Mouse (Mus musculus): ENCODE measurements at regions not wholly inside any gene's neighbourhood (a gene's known extent, or its start where the extent isn't known, plus 50 kb on each side); places are given as distances from the start of the nearest gene placed in this dataset.
"Not testable (repeated sequence)": the region's sequence is repeated elsewhere in the genome, so short reads cannot be mapped to it uniquely, and the experiment has no call there.

- TF ChIP-seq POU5F1 (IDR thresholded peaks at IDR 0.05; ENCODE audit: borderline replicate concordance, low read length): no peak
- TF ChIP-seq CTCF (conservative IDR thresholded peaks at IDR 0.05; ENCODE audit: low read length): no peak
- no peak for TF ChIP-seq NANOG (IDR thresholded peaks at IDR 0.05; ENCODE audit: borderline replicate concordance, low read length)
These were observed 131.6 kb downstream of the Srek1 start for GRCm38 (mm10) chr13:103642542-103643375.

GRCm38 (mm10) chr13:103638038-103638437 lies 136.4 kb downstream of the Srek1 start:
- no peaks in the 10 kb centered on the region for H3K27me3 ChIP-seq (ENCODE audit: insufficient read depth, low read length)
- H3K36me3 ChIP-seq (ENCODE audit: insufficient read depth, low read length): no peaks in the 10 kb centered on the region
- H3K4me3 ChIP-seq (replicated peaks; ENCODE audit: low read length): no peak overlapping the region
- TF ChIP-seq CTCF (conservative IDR thresholded peaks at IDR 0.05; ENCODE audit: low read length): no peak
- no peak for TF ChIP-seq NANOG (IDR thresholded peaks at IDR 0.05; ENCODE audit: borderline replicate concordance, low read length)
- no peak for TF ChIP-seq POU5F1 (IDR thresholded peaks at IDR 0.05; ENCODE audit: borderline replicate concordance, low read length)
- no peaks in the 10 kb centered on the region for H3K9me3 ChIP-seq (ENCODE audit: low read length)
- no peaks in the 10 kb centered on the region for H3K4me1 ChIP-seq (replicated peaks; ENCODE audit: low read depth, low read length)

More at GRCm38 (mm10) chr13:103642542-103643375, 131.6 kb downstream of the Srek1 start:
- Histone ChIP-seq H3K9me3 (ENCODE audit: low read length) (no peaks in the 10 kb centered on the region), H3K4me1 (replicated peaks; ENCODE audit: low read depth, low read length) (no peaks in the 10 kb centered on the region), H3K4me3 (replicated peaks; ENCODE audit: low read length) (no peak overlapping the region), H3K27me3 (ENCODE audit: insufficient read depth, low read length) (no peaks in the 10 kb centered on the region), H3K36me3 (ENCODE audit: insufficient read depth, low read length) (no peaks in the 10 kb centered on the region)

- TF ChIP-seq CTCF (conservative IDR thresholded peaks at IDR 0.05; ENCODE audit: low read length) (no peak), POU5F1 (IDR thresholded peaks at IDR 0.05; ENCODE audit: borderline replicate concordance, low read length) (no peak), NANOG (IDR thresholded peaks at IDR 0.05; ENCODE audit: borderline replicate concordance, low read length) (no peak)
These were observed 137.0 kb downstream of the Srek1 start for GRCm38 (mm10) chr13:103637414-103637813.

GRCm38 (mm10) chr13:103636595-103636994 lies 137.8 kb downstream of the Srek1 start:
- Histone ChIP-seq H3K4me1 (replicated peaks; ENCODE audit: low read depth, low read length) (no peaks in the 10 kb centered on the region), H3K27me3 (ENCODE audit: insufficient read depth, low read length) (no peaks in the 10 kb centered on the region), H3K36me3 (ENCODE audit: insufficient read depth, low read length) (no peaks in the 10 kb centered on the region), H3K9me3 (ENCODE audit: low read length) (no peaks in the 10 kb centered on the region), H3K4me3 (replicated peaks; ENCODE audit: low read length) (no peak overlapping the region)
- no peak for TF ChIP-seq CTCF (conservative IDR thresholded peaks at IDR 0.05; ENCODE audit: low read length)
- TF ChIP-seq NANOG (IDR thresholded peaks at IDR 0.05; ENCODE audit: borderline replicate concordance, low read length): no peak
- TF ChIP-seq POU5F1 (IDR thresholded peaks at IDR 0.05; ENCODE audit: borderline replicate concordance, low read length): no peak

More at GRCm38 (mm10) chr13:103637414-103637813, 137.0 kb downstream of the Srek1 start:
- Histone ChIP-seq H3K4me1 (replicated peaks; ENCODE audit: low read depth, low read length) (no peaks in the 10 kb centered on the region), H3K9me3 (ENCODE audit: low read length) (no peaks in the 10 kb centered on the region), H3K27me3 (ENCODE audit: insufficient read depth, low read length) (no peaks in the 10 kb centered on the region), H3K36me3 (ENCODE audit: insufficient read depth, low read length) (no peaks in the 10 kb centered on the region), H3K4me3 (replicated peaks; ENCODE audit: low read length) (no peak overlapping the region)

DNA sequence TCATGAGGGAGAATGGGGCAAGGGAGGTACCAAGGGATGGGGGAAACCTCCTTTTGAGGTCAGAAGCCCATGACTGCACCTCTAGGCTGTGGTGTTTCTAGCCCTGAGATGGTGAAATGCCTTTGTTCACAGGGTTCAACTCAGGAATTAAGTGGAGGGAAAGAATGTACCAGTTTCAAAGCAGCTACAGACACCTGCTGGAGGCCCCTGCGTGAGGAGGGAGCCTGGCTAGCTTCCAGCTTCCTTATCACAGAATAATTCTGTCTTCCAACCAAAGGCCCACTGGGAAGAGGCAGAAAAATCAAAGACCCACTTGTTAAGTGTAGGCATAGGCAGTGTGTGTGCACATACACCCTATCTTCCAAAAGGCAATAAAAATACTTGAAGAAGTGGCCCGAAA lies 150.6 kb downstream of the Srek1 start:
- H3K9me3 ChIP-seq (ENCODE audit: low read length): no peaks in the 10 kb centered on the region
- H3K4me1 ChIP-seq (replicated peaks; ENCODE audit: low read depth, low read length): no peaks in the 10 kb centered on the region
- TF ChIP-seq CTCF (conservative IDR thresholded peaks at IDR 0.05; ENCODE audit: low read length): no peak
- no peak for TF ChIP-seq POU5F1 (IDR thresholded peaks at IDR 0.05; ENCODE audit: borderline replicate concordance, low read length)
- TF ChIP-seq NANOG (IDR thresholded peaks at IDR 0.05; ENCODE audit: borderline replicate concordance, low read length): no peak
- H3K36me3 ChIP-seq (ENCODE audit: insufficient read depth, low read length): no peaks in the 10 kb centered on the region
- H3K4me3 ChIP-seq (replicated peaks; ENCODE audit: low read length): no peak overlapping the region
- peaks cover 11% of the 10 kb centered on the region; the same call in 1 of the 2 replicates for H3K27me3 ChIP-seq (ENCODE audit: insufficient read depth, low read length)

- Histone ChIP-seq H3K27me3 (ENCODE audit: insufficient read depth, low read length) (peaks cover 11% of the 10 kb centered on the region; the same call in 1 of the 2 replicates), H3K9me3 (ENCODE audit: low read length) (no peaks in the 10 kb centered on the region), H3K4me1 (replicated peaks; ENCODE audit: low read depth, low read length) (no peaks in the 10 kb centered on the region), H3K4me3 (replicated peaks; ENCODE audit: low read length) (no peak overlapping the region), H3K36me3 (ENCODE audit: insufficient read depth, low read length) (no peaks in the 10 kb centered on the region)
- no peak for TF ChIP-seq POU5F1 (IDR thresholded peaks at IDR 0.05; ENCODE audit: borderline replicate concordance, low read length)
- TF ChIP-seq CTCF (conservative IDR thresholded peaks at IDR 0.05; ENCODE audit: low read length): no peak
- TF ChIP-seq NANOG (IDR thresholded peaks at IDR 0.05; ENCODE audit: borderline replicate concordance, low read length): no peak
These were observed 151.1 kb downstream of the Srek1 start for GRCm38 (mm10) chr13:103623319-103623718.

DNA sequence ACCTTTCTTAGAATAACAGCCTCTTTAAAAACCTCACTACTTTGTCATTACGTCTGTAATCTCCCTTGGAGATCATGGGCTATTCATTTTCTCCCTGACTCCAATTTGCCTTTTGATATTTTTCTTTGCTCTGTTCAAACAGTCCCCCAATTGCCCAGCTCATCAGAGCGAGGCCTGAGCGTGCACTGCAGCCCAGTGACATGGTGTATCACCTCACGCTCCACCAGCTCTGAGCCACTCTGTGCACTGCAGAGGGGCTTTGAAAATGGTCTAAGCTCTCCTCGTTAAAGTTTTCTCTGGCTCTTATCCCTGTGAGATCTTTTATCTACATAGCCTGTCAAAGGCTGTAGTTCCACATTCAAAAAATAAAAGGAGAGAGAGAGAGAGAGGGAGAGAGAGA lies 152.1 kb downstream of the Srek1 start:
- no peaks in the 10 kb centered on the region for H3K36me3 ChIP-seq (ENCODE audit: insufficient read depth, low read length)
- peaks cover 2% of the 10 kb centered on the region for H3K9me3 ChIP-seq (ENCODE audit: low read length)
- H3K27me3 ChIP-seq (ENCODE audit: insufficient read depth, low read length): peaks cover 11% of the 10 kb centered on the region; the same call in 1 of the 2 replicates
- no peaks in the 10 kb centered on the region for H3K4me1 ChIP-seq (replicated peaks; ENCODE audit: low read depth, low read length)
- TF ChIP-seq NANOG (IDR thresholded peaks at IDR 0.05; ENCODE audit: borderline replicate concordance, low read length): no peak
- no peak for TF ChIP-seq POU5F1 (IDR thresholded peaks at IDR 0.05; ENCODE audit: borderline replicate concordance, low read length)
- no peak overlapping the region for H3K4me3 ChIP-seq (replicated peaks; ENCODE audit: low read length)

- H3K4me1 ChIP-seq (replicated peaks; ENCODE audit: low read depth, low read length); H3K4me3 ChIP-seq (replicated peaks; ENCODE audit: low read length); H3K36me3 ChIP-seq (ENCODE audit: insufficient read depth, low read length); H3K9me3 ChIP-seq (ENCODE audit: low read length): not testable (repeated sequence)
- peaks cover 11% of the 10 kb centered on the region; the same call in 1 of the 2 replicates for H3K27me3 ChIP-seq (ENCODE audit: insufficient read depth, low read length)
These were observed 153.4 kb downstream of the Srek1 start for GRCm38 (mm10) chr13:103620958-103621357.

GRCm38 (mm10) chr13:103613333-103613725 lies 161.1 kb downstream of the Srek1 start:
- Histone ChIP-seq H3K9me3 (ENCODE audit: low read length) (peaks cover 10% of the 10 kb centered on the region), H3K4me1 (replicated peaks; ENCODE audit: low read depth, low read length) (no peaks in the 10 kb centered on the region), H3K4me3 (replicated peaks; ENCODE audit: low read length) (no peak overlapping the region), H3K27me3 (ENCODE audit: insufficient read depth, low read length) (peaks cover 14% of the 10 kb centered on the region), H3K36me3 (ENCODE audit: insufficient read depth, low read length) (no peaks in the 10 kb centered on the region)
- TF ChIP-seq NANOG (IDR thresholded peaks at IDR 0.05; ENCODE audit: borderline replicate concordance, low read length) (no peak), POU5F1 (IDR thresholded peaks at IDR 0.05; ENCODE audit: borderline replicate concordance, low read length) (no peak), CTCF (conservative IDR thresholded peaks at IDR 0.05; ENCODE audit: low read length) (no peak)
